Mouse (Mus musculus): Measurements from ENCODE around the gene Msrb3.

- TF ChIP-seq GATA1 (IDR thresholded peaks at IDR 0.05; ENCODE audit: borderline replicate concordance, low read length) (no peak), CTCF (IDR thresholded peaks at IDR 0.05; ENCODE audit: low read depth, low read length) (no peak), POLR2AphosphoS5 (IDR thresholded peaks at IDR 0.05; ENCODE audit: insufficient replicate concordance, low read depth, low read length) (no peak), TAL1 (conservative IDR thresholded peaks at IDR 0.05; ENCODE audit: low read depth, low read length) (no peak), GATA2 (IDR thresholded peaks at IDR 0.05; ENCODE audit: borderline replicate concordance, low read depth, low read length) (no peak)
Observed at GRCm38 (mm10) chr10:120736508-120737069, 162.3 kb downstream of the Msrb3 start.

All from G1E (cell line).